Mouse (Mus musculus): ENCODE measurements around the gene Eif2ak1. TPM values are rescaled to one million over a fixed set of nuclear protein-coding genes. Genes with fewer than 3 reads are reported as not detected.

Eif2ak1 gene
- polyA plus RNA-seq, 1 experiment, result 26.8 TPM

GRCm38 (mm10) chr5:143885274-143885673 lies 67.7 kb downstream of the Eif2ak1 start:
- TF ChIP-seq GATA1 (IDR thresholded peaks at IDR 0.05; ENCODE audit: low read length), result no peak

GRCm38 (mm10) chr5:143890741-143891140 lies 73.2 kb downstream of the Eif2ak1 start:
- no peak for TF ChIP-seq GATA1 (IDR thresholded peaks at IDR 0.05; ENCODE audit: low read length)

DNA sequence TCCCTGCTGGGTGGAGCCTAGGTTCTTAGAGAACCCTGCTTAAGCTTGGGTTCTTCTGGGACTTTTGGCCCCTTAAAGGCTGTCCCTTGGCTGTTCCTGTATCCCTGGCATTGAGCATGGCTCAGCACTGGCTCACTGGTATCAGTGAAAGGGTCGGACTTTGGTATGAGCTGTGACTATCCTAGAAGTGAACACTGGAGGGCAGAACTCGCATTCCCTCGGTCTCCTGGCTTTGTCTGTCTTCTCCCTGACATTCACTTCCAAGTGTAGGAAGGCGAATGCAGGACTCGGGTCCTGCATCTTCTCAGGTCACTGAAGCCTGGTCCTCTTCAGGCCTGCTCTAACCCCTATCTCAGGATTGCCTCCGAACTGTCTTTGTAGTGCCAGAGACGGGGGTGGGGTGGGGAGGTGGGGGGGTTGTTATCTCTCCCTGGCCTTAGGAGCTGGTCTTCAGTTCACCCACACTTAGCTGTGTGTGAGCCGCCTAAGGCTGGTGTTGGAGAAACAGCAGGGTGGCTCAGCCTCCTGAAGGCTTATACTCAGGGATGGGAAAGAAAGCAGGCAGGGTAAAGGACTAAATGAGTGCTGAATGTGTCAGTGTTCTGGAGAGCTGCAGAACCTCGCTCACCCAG lies 74.8 kb downstream of the Eif2ak1 start:
- no peak for TF ChIP-seq GATA1 (IDR thresholded peaks at IDR 0.05; ENCODE audit: low read length)

DNA sequence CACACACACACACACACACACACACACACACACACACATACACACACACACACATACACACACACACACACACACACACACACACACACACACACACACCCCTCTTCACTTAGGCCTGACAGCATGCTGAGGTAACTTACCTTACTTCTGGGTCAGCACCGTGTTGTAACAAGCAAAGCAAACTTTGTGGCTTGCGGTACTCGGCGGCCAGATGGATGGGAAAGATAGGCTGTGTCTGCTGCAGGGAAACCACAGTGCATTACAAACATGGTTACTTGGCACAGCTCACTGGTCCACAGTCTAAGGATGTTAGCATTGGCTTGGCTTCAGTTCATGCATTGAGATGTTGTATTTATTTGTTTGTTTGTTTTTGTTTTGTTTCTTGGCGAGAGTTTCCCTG lies 75.8 kb downstream of the Eif2ak1 start:
- peak; percentile 69 for TF ChIP-seq GATA1 (IDR thresholded peaks at IDR 0.05; ENCODE audit: low read length)

DNA sequence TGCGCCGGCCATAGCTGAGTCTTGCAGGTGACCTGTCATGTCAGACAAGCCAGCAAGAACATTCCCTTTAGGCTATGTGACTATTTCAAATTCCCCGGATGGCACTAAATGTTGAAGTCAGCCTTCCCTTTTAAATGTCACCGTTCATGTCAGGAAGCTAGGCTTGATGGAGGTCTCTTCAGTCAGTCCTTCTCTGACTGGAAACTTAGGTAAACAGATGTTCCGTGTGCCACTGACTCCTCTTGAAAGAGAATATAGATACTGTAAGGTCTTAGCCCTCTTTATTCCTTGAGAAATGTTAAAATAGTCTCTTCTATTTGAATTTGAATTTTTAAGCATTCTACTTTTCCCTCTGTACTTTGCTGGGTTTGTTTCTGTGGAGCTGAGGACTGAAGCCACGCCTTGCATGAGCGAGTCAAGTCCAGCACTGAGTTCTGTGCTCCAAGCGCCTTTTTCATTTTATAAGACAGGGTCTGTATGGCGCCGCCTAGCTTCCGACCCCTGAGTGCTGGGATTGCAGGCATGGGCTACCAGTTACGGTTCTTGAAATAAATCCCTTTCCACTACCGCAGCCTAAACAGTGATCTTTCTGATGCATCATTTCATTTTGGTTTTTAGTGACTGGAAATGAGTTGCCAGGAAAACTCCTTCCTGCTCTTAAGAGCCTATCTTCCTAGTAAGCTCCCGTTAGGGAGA lies 80.2 kb downstream of the Eif2ak1 start, which contains the start of gene Ankrd61:
Gene Ankrd61, minus strand, starts transcription at position 51 of the 696 bp plus-strand sequence.
- no peak for TF ChIP-seq GATA1 (IDR thresholded peaks at IDR 0.05; ENCODE audit: low read length)

DNA sequence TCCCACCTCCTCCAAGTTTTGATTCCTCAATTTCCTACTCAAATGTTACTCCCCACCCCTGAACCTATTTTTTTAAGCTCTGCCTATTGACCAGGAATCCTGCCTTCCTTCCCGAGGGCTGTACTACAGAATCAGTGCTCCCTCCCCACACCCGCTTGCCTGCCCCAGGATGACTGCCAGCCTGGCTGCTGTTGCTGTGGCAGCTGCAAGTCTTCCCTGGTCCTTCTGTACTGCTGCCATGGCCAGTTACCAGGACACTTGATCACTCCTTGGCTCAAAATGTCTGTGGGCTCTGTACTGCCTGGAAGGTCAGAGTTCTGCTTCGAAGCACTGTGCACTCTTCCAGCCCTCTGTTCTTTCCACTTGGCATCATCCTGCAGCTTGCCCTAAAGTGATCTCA lies 84.5 kb downstream of the Eif2ak1 start:
- no peak for TF ChIP-seq GATA1 (IDR thresholded peaks at IDR 0.05; ENCODE audit: low read length)

GRCm38 (mm10) chr5:143903813-143904212 lies 86.2 kb downstream of the Eif2ak1 start:
- TF ChIP-seq GATA1 (IDR thresholded peaks at IDR 0.05; ENCODE audit: low read length), result no peak

DNA sequence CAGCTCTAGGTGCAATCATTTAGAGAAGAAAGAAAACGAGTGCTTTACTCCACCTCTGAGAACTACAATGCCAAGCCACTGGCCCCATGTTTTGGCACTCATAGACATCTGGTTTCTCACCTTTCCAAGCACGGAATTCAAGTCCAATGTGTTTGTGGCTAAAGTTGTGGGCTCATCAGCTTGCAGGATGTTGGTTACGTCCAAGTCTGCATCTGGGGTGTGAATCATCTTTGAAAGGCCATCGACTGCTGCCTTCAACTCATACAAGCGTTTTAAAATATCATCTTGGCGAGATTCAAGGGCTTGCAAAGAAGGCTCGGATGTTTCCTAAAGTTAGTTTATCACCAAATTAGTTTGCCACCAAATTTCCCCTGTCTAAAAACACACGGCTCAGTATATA lies 88.8 kb downstream of the Eif2ak1 start:
- no peak for TF ChIP-seq GATA1 (IDR thresholded peaks at IDR 0.05; ENCODE audit: low read length)

GRCm38 (mm10) chr5:143908926-143909325 lies 91.3 kb downstream of the Eif2ak1 start:
- no peak for TF ChIP-seq GATA1 (IDR thresholded peaks at IDR 0.05; ENCODE audit: low read length)

DNA sequence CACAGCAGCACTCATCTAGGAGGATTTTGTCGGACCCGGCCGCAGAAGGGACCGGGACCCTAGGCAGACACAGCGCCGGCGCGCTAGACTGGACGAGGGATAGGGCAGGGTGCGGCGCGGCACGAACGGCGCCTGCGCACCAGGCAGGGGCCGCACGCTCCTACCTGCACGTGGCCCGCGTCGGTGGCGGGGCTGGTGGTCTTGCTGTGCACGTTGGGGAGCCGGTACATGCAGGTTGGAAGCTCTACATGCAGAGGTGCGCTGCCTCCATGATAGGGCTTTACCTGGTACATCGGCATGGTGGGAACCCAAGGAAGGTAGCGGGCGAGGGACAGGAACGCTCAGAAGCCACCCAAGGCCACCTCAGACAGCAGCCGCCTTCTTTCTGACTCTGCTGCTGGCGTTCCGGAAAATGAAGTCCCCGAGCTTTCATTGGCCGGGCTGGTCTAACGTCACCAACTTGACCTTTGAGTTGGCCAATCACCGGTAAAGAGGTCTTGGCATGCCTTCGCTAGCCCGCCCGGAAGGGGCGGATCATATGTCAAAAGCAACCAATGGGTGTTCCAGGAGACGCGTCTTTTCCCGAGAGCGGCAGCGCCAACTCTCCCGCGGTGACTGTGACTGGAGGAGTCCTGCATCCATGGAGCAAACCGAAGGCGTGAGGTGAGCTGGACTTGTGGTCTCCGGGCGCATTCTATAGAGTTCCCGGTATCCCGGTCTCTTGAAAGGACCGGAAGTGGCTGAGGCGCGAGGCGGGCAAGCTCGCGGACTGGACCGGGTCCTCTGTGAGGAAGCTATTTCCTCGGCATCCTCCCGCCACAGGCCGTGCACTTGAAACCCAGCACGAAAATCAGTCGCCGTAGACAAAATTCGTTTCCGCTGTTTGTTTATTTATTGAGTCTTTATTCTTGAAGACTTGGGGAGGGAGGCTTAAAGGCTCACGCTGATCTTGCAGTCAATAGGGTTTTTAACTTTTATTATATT lies 92.1 kb downstream of the Eif2ak1 start, which contains the start of the genes Aimp2 and Pms2:
Gene Aimp2, minus strand, starts transcription at position 431 of the 984 bp plus-strand sequence.
Gene Pms2, plus strand, starts transcription at position 548 of the 984 bp plus-strand sequence.
- TF ChIP-seq GATA1 (IDR thresholded peaks at IDR 0.05; ENCODE audit: low read length), result no peak

DNA sequence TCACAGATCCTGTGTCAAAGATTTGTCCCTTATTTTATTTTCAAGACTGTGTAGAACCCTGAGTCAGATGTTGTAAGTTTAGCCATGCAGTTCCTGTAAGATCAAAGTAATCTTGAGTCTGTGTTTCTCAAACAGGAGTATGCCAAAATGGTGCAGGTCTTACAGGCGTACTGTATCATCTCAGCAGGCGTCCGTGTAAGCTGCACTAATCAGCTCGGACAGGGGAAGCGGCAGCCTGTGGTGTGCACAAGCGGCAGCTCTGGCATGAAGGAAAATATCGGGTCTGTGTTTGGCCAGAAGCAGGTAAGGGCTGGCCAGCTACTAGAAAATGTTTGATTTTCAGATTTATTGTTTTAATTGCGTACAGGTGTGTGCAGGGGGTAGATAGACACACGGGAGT lies 98.6 kb downstream of the Eif2ak1 start:
- no peak for TF ChIP-seq GATA1 (IDR thresholded peaks at IDR 0.05; ENCODE audit: low read length)

DNA sequence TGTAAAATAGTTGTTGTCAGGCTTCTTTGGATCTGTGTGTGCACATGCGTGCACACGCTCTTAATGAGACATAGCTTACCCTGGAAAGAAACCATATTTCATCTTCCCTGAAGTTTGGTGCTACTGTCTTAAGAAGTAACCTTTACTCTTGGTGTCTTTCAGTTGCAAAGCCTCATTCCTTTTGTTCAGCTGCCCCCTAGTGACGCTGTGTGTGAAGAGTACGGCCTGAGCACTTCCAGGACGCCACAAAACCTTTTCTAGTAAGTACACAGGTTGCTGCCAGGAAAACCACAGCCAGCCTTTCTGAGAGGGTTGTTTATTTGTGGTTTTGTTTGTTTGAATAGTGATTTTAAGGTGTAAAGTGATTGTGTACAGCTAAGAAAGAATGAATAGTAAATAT lies 99.8 kb downstream of the Eif2ak1 start:
- no peak for TF ChIP-seq GATA1 (IDR thresholded peaks at IDR 0.05; ENCODE audit: low read length)

GRCm38 (mm10) chr5:143918120-143918519 lies 100.5 kb downstream of the Eif2ak1 start:
- no peak for TF ChIP-seq GATA1 (IDR thresholded peaks at IDR 0.05; ENCODE audit: low read length)

DNA sequence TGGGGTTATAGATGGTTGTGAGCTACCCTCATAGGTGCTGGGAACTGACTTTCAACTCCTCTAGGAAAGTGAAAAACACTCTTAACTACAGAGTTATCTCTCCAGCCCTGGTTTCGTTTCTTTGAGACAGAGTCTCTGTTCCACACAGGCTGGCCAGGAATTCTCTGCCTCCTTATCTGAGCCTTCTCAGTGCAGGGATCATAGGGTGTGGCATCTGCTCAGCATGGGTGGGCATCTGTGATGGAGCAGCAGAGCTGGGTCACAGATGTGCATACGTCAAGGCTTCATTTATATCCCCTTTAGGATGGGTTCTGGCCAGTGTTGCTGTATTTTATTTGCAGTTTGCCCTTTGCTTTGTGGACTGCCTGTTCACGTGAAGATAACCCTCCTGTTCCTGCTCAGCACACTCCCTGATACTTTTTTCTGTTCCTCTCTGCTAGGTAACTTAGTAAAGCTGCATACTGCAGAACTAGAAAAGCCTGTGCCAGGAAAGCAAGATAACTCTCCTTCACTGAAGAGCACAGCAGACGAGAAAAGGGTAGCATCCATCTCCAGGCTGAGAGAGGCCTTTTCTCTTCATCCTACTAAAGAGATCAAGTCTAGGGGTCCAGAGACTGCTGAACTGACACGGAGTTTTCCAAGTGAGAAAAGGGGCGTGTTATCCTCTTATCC lies 107.3 kb downstream of the Eif2ak1 start:
- TF ChIP-seq GATA1 (IDR thresholded peaks at IDR 0.05; ENCODE audit: low read length), result no peak

DNA sequence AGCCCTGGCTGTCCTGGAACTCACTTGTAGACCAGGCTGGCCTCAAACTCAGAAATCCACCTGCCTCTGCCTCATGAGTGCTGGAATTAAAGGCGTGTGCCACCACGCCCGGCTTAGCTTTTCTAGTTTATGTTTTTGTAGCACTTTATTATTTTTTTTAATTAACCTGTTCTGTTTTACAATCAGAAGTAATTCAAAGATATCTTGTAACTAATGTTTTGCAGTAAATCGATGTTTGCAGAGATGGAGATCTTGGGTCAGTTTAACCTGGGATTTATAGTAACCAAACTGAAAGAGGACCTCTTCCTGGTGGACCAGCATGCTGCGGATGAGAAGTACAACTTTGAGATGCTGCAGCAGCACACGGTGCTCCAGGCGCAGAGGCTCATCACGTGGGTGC lies 110.3 kb downstream of the Eif2ak1 start, which contains the start of gene Gm42421:
Gene Gm42421, plus strand, starts transcription at position 301 of the 400 bp plus-strand sequence.
- no peak for TF ChIP-seq GATA1 (IDR thresholded peaks at IDR 0.05; ENCODE audit: low read length)

All from G1E-ER4 (cell line).